Mouse (Mus musculus): Measurements from ENCODE around the gene Zbtb49. TPM values are rescaled to one million over a fixed set of nuclear protein-coding genes. Genes with fewer than 3 reads are reported as not detected.
A peak's percentile ranks its signal among the peaks of the same experiment; 100 is the strongest.

The Zbtb49 gene
- polyA plus RNA-seq, 1 experiment: 24.5 TPM

GRCm38 (mm10) chr5:38219771-38220307, 418 bp downstream of the Zbtb49 start:
- Histone ChIP-seq H3K27me3 (ENCODE audit: control insufficient read depth, insufficient read depth, low read length) (no peaks in the 10 kb centered on the region), H3K4me3 (ENCODE audit: control insufficient read depth, low read depth, low read length) (peak overlapping the region; percentile 100), H3K36me3 (ENCODE audit: control insufficient read depth, insufficient read depth, low read length) (peaks cover 6% of the 10 kb centered on the region), H3K27ac (ENCODE audit: control insufficient read depth, insufficient read depth, low read depth, low read length) (peak overlapping the region; percentile 93), H3K4me1 (ENCODE audit: control insufficient read depth, insufficient read depth, low read length) (peaks cover 6% of the 10 kb centered on the region)
- TF ChIP-seq CTCF (IDR thresholded peaks at IDR 0.05; ENCODE audit: control insufficient read depth, insufficient read depth, insufficient replicate concordance, low read depth, low read length) (no peak), POLR2A (IDR thresholded peaks at IDR 0.05; ENCODE audit: control insufficient read depth, low read depth, low read length) (no peak)

GRCm38 (mm10) chr5:38213009-38213408, 7.2 kb downstream of the Zbtb49 start:
- peaks cover 2% of the 10 kb centered on the region; the same call in 1 of the 2 replicates for H3K4me1 ChIP-seq (ENCODE audit: control insufficient read depth, insufficient read depth, low read length)
- H3K4me3 ChIP-seq (ENCODE audit: control insufficient read depth, low read depth, low read length): no peak overlapping the region
- no peaks in the 10 kb centered on the region for H3K27me3 ChIP-seq (ENCODE audit: control insufficient read depth, insufficient read depth, low read length)
- peaks cover 6% of the 10 kb centered on the region for H3K36me3 ChIP-seq (ENCODE audit: control insufficient read depth, insufficient read depth, low read length)
- TF ChIP-seq POLR2A (IDR thresholded peaks at IDR 0.05; ENCODE audit: control insufficient read depth, low read depth, low read length): no peak
- no peak for TF ChIP-seq CTCF (IDR thresholded peaks at IDR 0.05; ENCODE audit: control insufficient read depth, insufficient read depth, insufficient replicate concordance, low read depth, low read length)
- H3K27ac ChIP-seq (ENCODE audit: control insufficient read depth, insufficient read depth, low read depth, low read length): no peak overlapping the region

GRCm38 (mm10) chr5:38211691-38212090, 8.6 kb downstream of the Zbtb49 start:
- peaks cover 7% of the 10 kb centered on the region for H3K36me3 ChIP-seq (ENCODE audit: control insufficient read depth, insufficient read depth, low read length)
- TF ChIP-seq POLR2A (IDR thresholded peaks at IDR 0.05; ENCODE audit: control insufficient read depth, low read depth, low read length) (no peak), CTCF (IDR thresholded peaks at IDR 0.05; ENCODE audit: control insufficient read depth, insufficient read depth, insufficient replicate concordance, low read depth, low read length) (no peak)
- no peaks in the 10 kb centered on the region for H3K4me1 ChIP-seq (ENCODE audit: control insufficient read depth, insufficient read depth, low read length)
- H3K27ac ChIP-seq (ENCODE audit: control insufficient read depth, insufficient read depth, low read depth, low read length): no peak overlapping the region
- H3K4me3 ChIP-seq (ENCODE audit: control insufficient read depth, low read depth, low read length): no peak overlapping the region
- H3K27me3 ChIP-seq (ENCODE audit: control insufficient read depth, insufficient read depth, low read length): no peaks in the 10 kb centered on the region

GRCm38 (mm10) chr5:38208985-38209384, 11.3 kb downstream of the Zbtb49 start:
- H3K36me3 ChIP-seq (ENCODE audit: control insufficient read depth, insufficient read depth, low read length): peaks cover 4% of the 10 kb centered on the region
- no peaks in the 10 kb centered on the region; the same call in 1 of the 2 replicates for H3K4me1 ChIP-seq (ENCODE audit: control insufficient read depth, insufficient read depth, low read length)
- TF ChIP-seq CTCF (IDR thresholded peaks at IDR 0.05; ENCODE audit: control insufficient read depth, insufficient read depth, insufficient replicate concordance, low read depth, low read length): no peak
- no peak for TF ChIP-seq POLR2A (IDR thresholded peaks at IDR 0.05; ENCODE audit: control insufficient read depth, low read depth, low read length)
- H3K27me3 ChIP-seq (ENCODE audit: control insufficient read depth, insufficient read depth, low read length): no peaks in the 10 kb centered on the region
- no peak overlapping the region for H3K4me3 ChIP-seq (ENCODE audit: control insufficient read depth, low read depth, low read length)
- H3K27ac ChIP-seq (ENCODE audit: control insufficient read depth, insufficient read depth, low read depth, low read length): no peak overlapping the region

- Histone ChIP-seq H3K27ac (ENCODE audit: control insufficient read depth, insufficient read depth, low read depth, low read length) (no peak overlapping the region), H3K36me3 (ENCODE audit: control insufficient read depth, insufficient read depth, low read length) (peaks cover 7% of the 10 kb centered on the region), H3K4me3 (ENCODE audit: control insufficient read depth, low read depth, low read length) (no peak overlapping the region), H3K4me1 (ENCODE audit: control insufficient read depth, insufficient read depth, low read length) (no peaks in the 10 kb centered on the region; the same call in 1 of the 2 replicates), H3K27me3 (ENCODE audit: control insufficient read depth, insufficient read depth, low read length) (no peaks in the 10 kb centered on the region)
- no peak for TF ChIP-seq CTCF (IDR thresholded peaks at IDR 0.05; ENCODE audit: control insufficient read depth, insufficient read depth, insufficient replicate concordance, low read depth, low read length)
Measured at GRCm38 (mm10) chr5:38205303-38205726, 14.9 kb downstream of the Zbtb49 start.

DNA sequence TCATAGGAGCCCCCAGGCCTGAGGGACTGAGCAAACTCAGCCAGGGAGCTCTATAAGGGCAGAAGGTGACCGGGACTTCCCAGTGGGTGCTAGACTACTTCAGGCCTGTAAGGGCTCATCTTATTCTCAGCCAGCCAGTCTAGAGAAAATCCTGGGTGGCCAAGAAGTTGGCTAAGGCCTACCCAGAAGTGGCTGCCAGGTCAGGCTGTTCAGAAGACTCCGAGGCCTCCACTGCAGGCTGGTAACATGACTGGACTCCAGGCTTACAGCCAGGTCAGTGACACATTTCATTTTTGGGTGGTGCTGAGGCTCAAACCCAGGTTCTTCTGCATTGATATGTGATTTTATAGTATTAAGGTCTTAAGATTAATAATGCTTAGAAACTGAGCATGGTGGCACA, 20.6 kb downstream of the Zbtb49 start:
- Histone ChIP-seq H3K27ac (ENCODE audit: control insufficient read depth, insufficient read depth, low read depth, low read length) (no peak overlapping the region), H3K4me3 (ENCODE audit: control insufficient read depth, low read depth, low read length) (peak overlapping the region; percentile 18; the same call in 1 of the 2 replicates), H3K36me3 (ENCODE audit: control insufficient read depth, insufficient read depth, low read length) (peaks cover 5% of the 10 kb centered on the region), H3K27me3 (ENCODE audit: control insufficient read depth, insufficient read depth, low read length) (no peaks in the 10 kb centered on the region), H3K4me1 (ENCODE audit: control insufficient read depth, insufficient read depth, low read length) (no peaks in the 10 kb centered on the region; the same call in 1 of the 2 replicates)
- TF ChIP-seq CTCF (IDR thresholded peaks at IDR 0.05; ENCODE audit: control insufficient read depth, insufficient read depth, insufficient replicate concordance, low read depth, low read length): no peak
- no peak for TF ChIP-seq POLR2A (IDR thresholded peaks at IDR 0.05; ENCODE audit: control insufficient read depth, low read depth, low read length)

GRCm38 (mm10) chr5:38197482-38197823, 22.8 kb downstream of the Zbtb49 start:
- no peak overlapping the region for H3K4me3 ChIP-seq (ENCODE audit: control insufficient read depth, low read depth, low read length)
- no peaks in the 10 kb centered on the region; the same call in 1 of the 2 replicates for H3K4me1 ChIP-seq (ENCODE audit: control insufficient read depth, insufficient read depth, low read length)
- H3K27ac ChIP-seq (ENCODE audit: control insufficient read depth, insufficient read depth, low read depth, low read length): no peak overlapping the region
- TF ChIP-seq POLR2A (IDR thresholded peaks at IDR 0.05; ENCODE audit: control insufficient read depth, low read depth, low read length) (no peak), CTCF (IDR thresholded peaks at IDR 0.05; ENCODE audit: control insufficient read depth, insufficient read depth, insufficient replicate concordance, low read depth, low read length) (peak; percentile 83; the same call in 1 of the 2 replicates)
- no peaks in the 10 kb centered on the region for H3K27me3 ChIP-seq (ENCODE audit: control insufficient read depth, insufficient read depth, low read length)
- peaks cover 1% of the 10 kb centered on the region; the same call in 1 of the 2 replicates for H3K36me3 ChIP-seq (ENCODE audit: control insufficient read depth, insufficient read depth, low read length)

Measured in testis, adult 2 months (tissue).